Mouse (Mus musculus): ENCODE data around the gene Zfand3.

GRCm38 (mm10) chr17:30187581-30187980 is 183.0 kb downstream of the Zfand3 start:
- TF ChIP-seq CTCF (IDR thresholded peaks at IDR 0.05; ENCODE audit: extremely low read depth, insufficient read length, insufficient replicate concordance, low read depth, low read length) (no peak), POLR2A (IDR thresholded peaks at IDR 0.05; ENCODE audit: low read depth, low read length) (no peak)

All from small intestine, adult 2 months (tissue).